Mouse (Mus musculus): ENCODE data around the gene Atp23. TPM values are rescaled to one million over a fixed set of nuclear protein-coding genes. Genes with fewer than 3 reads are reported as not detected.

The Atp23 gene
- 1 to 10 TPM; 3.8 to 3.9 TPM for total RNA-seq (2021)
- long read RNA-seq, experiment 1, transcript Atp23-202 (6 exons, 1,043 nt), result major isoform, 5 of 8 reads
- long read RNA-seq, experiment 1, partial matches to known transcripts, result 1 of 8 reads
- long read RNA-seq, experiment 1, other reads (novel, unspliced or antisense), result 2 of 8 reads
- long read RNA-seq, experiment 2, transcript Atp23-202 (6 exons, 1,043 nt), result major isoform, 7 of 8 reads
- long read RNA-seq, experiment 2, partial matches to known transcripts, result 0 of 8 reads
- long read RNA-seq, experiment 2, other reads (novel, unspliced or antisense), result 1 of 8 reads

DNA sequence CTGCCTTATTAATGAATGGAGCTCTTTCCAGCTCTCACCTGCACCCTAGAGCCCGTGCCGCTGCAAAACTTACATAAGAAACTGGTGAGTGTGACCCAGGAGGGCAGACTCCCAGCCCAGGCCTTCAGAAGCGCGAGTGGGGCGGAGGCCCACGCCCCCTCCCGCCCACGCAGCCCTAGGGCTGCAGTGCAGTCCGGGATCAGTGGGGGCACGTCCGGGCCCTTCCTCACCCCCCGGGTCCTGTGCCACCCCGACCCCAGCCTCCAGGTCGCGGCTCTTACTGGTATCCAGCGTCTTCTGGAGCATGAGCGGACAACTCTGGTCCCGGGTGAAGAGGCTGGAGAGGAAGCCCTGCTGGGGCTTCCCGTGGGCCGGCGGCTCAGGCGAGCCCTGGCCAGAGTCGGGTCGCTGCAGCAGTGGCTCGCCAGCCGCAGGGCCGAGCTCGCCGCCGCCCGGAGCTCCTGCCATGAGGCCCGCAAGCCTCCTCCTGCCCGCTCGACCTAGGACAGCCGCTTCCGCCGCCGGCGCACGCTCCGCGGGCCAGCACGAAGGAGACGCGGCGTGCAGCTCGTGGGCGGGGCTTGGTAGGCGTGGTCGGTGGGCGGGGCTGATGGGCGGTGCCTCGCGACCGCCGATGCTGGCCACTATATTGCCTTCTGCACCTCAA is at the start of gene Atp23:
Gene Atp23 (minus strand): TSS at position 535 of the 667 bp plus-strand sequence.
- intact Hi-C loops (cut with DNase I), result no loop called here
- peak; percentile 94 to 97 for DNase-seq

DNA sequence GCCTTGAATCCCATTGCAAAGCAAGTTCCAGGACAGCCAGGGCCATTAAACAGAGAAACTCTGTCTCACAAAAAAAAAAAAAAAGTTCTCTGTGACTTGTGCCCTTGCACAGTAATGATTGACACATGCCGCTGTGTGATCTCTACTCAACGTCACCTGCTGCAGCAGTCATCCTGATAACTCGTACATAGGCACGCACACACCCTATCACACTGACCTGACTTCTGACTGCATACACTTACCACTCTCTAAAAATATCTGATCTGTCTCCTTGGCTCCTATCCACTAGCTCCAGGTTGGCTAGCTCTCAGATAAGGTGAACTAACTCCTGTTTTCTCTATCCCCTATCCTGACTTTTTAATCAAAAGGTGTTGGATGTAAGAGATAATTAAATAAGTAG is 49.4 kb upstream of the Atp23 start:
- intact Hi-C loops (cut with DNase I), result no loop called here
- DNase-seq, result no peak

DNA sequence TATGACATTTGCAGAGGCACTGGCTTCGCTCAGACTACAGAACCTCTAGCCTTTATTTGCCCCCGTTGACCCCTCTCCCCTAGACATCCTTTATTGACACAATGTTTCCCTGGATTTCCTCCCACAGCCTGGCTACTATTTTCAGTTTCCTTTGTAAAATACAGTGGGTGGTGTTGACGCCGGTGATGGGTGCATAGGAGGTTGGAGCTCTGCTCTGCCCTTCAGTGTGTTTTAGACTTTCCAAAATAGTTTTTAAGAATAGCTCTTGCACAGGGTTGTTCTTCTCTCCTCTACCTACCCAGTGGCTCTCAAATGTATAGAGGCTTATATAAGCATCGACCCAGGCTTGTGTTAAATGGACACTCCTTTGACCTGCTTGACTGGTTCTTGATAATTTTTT is 48.7 kb upstream of the Atp23 start:
- no peak for DNase-seq

DNA sequence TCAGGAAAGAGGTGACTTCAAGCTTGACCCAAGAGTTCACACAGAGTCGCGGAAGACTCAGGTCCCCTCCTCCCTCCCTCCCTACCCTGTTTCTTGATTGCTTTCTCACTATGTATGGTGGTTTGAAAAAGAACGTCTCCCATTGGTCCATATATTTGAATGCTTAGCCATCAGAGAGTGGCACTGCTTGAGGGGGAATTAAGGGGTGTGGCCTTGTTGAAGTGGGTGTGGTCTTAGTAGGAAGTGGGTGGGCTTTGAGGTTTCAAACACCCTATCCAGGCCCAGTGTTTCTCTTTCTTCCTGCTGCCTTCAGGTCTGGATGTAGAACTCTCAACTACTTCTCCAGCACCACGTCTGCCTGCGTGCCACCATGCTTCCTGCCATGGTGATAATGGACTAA is 44.4 kb upstream of the Atp23 start:
- intact Hi-C loops (cut with DNase I), result no loop called here
- DNase-seq, result no peak

More for the DNA sequence above, 48.7 kb upstream of the Atp23 start:
- intact Hi-C loops (cut with DNase I), result no loop called here

DNA sequence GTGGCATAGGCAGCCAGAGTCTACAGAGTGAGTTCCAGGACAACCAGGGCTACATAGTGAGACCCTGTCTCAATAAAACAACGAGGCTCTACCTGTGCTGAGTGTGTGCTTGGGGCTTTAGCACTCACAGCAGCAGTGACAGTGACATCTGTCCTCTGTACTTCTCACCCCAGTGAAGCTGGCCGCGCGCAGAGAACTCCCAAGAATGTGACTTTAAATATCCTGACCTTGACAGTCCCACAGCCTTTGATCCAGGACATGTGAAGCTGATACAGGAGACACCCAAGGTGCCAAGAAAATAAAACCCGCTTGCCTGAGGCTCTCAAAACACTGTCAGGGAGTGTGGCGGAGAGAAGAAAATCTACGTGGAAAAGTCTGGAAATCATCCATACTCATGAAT is 39.8 kb upstream of the Atp23 start:
- intact Hi-C loops (cut with DNase I), result no loop called here
- DNase-seq, result peak in 1 of 2 experiments; percentile 29

DNA sequence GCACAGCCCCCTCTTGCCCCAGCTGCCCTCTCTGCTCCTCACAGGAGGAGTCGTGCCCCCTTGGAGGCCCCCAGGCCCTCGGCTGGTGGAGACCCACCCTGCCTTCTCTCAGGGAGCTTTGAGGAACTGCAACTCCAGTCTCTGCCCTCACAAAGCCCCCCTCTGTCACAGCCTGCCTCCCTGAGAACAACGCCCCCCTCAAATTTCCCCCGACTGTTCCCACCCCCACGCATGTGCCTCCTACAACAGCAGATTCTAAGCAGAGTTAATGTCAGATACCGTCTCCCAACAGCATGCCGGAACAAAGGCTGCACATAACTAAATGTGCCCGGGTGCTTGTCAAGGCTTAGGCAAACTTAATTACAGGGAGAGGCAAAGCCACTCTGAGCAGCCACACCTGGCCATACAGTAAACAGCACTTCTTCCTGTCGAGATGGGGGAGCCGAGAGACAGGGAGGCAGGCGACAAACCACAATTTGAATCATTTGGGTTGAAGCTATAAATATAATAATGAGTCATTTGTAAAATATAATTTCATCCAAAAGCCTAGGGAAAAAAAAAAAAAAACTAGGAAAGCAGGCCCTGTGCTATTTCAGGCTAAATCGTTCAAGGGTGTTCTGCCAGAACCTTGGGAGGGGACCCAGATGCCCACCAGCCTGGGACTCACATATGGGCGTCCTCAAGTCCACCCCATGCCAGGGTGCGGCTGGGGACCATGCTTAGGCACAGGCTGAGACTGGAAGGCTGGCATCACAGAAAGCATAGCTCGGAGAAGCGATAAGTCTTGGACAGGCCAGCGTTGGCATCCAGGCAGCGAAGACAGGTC is 34.6 kb upstream of the Atp23 start:
- DNase-seq, result no peak
- intact Hi-C loops (cut with DNase I), result no loop called here

DNA sequence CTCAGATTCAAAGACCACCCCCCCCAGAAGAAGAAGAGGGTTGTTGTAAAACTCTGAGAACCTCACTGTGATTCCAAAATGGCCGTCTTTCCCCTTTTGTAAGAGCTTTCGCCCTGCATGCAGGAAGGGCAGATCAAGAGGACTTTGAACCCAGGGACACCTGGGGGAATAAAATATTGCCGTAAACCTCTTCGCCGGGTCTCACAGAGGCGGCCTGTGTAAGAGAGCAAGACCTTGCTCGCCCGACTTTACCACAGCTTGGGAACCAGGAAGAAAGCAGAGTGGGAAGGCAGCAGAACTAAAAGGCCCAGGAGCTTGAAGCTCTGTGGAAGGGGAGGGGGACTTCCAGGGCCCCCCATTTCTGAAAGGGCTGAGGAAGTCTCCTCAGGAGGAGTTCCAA is 34.0 kb upstream of the Atp23 start:
- intact Hi-C loops (cut with DNase I), result no loop called here
- no peak for DNase-seq

DNA sequence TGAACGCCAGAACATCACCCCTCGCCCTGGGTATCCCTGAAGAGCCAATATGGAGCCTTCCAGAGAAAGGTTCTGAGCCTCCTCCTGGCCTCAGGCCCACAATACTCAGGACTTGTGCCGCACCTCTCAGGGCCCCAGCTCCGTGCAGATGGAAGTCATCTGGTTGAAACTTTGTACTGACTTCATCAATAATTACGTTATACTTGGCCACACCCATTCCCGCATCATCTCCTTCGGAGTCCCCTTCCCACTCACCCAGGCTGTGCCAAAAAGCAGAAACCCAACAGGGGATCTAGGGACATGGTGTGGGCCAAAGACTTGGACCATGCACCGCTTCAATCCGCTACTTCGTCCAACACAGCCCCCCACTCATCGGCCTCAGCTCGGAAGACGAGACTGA is 33.4 kb upstream of the Atp23 start:
- DNase-seq, result no peak
- intact Hi-C loops (cut with DNase I), result no loop called here

DNA sequence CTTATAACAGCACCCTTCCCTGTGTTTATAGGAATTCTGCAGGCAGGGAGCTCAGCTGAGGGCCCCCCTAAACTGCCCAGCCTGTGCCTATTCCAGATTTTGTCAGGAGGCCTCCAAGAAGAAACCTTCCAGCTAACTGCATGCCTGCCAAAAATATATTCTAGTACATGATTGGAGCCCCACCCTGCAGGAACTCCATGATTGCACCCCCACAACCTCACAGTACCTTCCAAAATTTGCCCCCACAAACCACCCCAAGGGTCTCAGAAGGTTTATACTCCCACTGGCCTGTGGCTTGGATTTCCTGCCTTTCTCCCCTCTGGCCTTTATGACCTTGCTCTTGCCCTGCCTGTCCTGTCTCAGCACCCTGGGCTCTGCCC is 30.6 kb upstream of the Atp23 start:
- DNase-seq, result peak in 1 of 2 experiments; percentile 30
- intact Hi-C loops (cut with DNase I), result no loop called here

DNA sequence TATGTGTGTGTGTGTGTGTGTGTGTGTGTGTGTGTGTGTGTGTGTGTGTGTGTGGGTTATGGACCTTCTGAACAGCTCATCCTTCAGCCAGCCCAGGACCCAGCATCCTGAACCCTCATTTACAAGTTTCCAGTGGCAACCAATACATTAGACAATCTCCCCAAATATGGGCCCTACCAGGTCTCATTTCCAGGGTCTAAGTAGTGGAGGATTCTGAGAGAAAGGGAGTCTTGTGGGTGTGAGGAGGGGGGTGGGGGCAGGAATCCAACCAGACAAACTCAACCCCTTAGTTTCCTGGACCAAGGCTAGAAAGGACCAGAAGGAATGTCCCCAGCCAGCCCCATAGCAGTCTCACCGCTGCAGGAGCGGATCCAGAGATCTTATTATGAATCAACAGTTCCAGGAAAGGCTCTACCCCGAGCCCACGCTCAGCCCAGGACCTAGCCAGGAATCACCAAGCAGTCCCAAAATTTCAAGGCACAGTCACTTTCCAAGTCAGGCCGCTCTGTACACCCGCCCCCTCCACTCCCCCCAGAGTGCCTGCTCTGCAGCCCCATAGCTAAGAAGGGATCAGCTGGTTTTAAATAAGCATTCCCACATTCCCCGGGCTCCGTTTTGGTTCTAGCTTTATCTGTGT is 30.1 kb upstream of the Atp23 start:
- DNase-seq, result peak; percentile 27 to 44
- intact Hi-C loops (cut with DNase I), result no loop called here

DNA sequence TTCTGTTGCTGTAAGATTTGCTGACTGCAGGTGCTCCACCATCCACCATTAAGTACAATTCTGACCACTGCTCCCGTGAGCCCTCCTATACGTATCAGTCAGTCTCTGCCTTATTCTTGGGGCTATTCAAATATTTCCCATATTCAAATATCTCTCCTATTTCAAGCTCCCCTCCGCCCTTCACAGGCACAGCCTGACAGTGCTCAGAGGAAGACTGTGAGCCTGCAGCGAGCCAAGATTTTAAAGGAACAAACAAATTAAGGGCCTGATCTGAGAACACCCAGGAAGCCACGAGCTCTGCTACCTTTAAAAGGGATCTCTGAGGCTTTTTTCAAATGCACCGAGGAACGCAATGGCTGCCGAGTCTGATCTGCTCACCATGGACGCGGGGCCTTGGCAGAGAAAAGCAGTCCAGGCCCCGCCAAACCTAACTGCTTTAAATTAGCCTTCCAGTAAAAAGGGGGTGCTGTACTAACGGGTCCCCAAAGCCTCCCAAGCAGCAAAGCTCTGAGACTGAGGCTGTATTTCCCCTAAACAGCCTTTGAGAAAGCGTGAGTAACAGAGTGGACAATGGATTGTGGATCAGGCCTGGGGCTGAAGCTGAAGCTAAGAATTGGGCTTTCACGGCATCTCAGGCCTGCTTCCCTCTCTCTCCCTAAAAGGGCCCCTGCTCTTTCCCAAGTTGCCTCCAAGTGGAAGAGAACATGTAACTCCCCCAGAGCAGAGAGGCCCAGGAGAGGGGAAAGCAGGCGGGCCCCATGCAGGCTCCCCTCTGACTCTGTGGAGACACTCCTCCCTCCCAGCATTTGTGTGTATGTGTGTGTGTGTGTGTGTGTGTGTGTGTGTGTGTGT is 29.3 kb upstream of the Atp23 start:
- peak; percentile 50 to 60 for DNase-seq
- intact Hi-C loops (cut with DNase I), result no loop called here

DNA sequence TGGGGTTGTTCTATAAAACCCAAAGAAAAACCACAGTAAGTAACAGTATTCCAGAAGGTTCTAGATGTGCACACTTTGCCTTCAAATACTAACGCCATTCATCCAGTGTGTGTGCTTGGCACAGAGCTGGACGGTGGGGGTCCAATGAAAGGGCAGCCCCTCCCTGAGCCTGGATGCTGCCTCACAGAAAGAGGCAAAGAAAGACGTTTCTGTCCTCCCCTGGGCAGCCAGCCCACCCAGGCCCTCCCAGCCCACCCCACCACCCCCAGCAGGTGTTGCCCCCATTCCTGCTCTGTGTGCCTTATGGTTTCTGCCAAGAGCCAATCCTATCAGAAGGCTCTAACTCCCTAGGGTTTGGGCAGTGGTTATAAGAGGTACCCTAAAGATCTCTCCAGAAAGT is 28.4 kb upstream of the Atp23 start:
- intact Hi-C loops (cut with DNase I), result no loop called here
- no peak for DNase-seq

DNA sequence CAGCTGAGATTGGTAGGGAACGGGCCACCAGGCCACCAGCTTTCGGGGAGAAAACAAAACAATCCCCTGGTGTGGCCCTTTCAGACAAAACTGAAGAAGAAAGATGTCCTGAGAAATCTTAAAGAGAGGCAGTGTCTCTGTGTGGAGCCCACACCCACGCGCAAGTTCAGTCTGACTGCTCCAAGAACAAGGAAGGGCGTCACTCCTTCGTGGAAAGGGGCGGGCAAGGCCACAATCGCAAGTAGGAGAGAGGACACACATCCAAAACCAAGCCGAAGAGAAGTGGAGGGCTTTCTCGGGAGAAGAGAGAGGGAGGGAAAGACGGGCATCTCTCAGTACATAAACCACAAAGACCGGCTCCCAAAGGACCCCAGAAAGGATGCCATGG is 27.7 kb upstream of the Atp23 start:
- intact Hi-C loops (cut with DNase I), result no loop called here
- DNase-seq, result peak in 1 of 2 experiments; percentile 68

DNA sequence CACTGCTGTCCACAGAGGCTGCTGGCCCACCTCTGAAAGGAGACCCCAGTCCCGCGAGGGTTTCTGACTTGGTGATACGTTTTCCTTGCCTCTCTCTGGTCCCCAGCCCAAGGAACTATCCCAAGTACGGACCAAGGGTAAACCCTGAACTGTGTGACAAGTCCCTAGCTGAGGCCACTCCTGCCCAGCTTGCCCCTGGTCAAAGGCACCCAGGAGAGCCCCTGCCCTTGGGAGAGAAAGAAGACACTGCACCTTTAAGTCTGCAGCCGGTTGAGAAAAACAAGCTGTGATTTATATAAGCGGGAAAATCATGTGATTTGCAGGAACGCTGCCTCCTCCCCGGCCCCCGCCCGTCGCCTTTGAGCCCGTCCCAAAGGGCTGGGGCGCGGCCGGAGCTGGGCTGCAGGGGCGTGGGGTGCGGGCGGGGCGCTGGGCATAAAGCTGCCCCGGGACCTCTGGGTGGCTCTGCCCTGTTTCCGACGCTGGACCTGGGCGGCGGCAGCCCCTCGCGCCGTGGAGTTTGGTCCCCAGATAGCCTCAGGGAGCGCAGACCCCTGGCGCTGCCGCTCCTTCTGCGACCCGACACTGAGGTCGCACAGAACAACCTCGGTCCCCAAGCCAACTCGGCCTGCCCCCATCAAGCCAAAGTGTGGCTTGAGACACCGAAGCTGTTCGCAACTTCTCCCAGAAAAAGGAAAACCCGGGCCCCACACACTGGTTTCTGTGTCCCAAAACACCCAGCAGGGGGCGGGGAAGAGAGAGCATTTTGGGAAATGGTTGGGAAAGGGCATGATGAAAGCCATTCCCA is 27.1 kb upstream of the Atp23 start:
- intact Hi-C loops (cut with DNase I), result no loop called here
- peak; percentile 88 to 90 for DNase-seq

DNA sequence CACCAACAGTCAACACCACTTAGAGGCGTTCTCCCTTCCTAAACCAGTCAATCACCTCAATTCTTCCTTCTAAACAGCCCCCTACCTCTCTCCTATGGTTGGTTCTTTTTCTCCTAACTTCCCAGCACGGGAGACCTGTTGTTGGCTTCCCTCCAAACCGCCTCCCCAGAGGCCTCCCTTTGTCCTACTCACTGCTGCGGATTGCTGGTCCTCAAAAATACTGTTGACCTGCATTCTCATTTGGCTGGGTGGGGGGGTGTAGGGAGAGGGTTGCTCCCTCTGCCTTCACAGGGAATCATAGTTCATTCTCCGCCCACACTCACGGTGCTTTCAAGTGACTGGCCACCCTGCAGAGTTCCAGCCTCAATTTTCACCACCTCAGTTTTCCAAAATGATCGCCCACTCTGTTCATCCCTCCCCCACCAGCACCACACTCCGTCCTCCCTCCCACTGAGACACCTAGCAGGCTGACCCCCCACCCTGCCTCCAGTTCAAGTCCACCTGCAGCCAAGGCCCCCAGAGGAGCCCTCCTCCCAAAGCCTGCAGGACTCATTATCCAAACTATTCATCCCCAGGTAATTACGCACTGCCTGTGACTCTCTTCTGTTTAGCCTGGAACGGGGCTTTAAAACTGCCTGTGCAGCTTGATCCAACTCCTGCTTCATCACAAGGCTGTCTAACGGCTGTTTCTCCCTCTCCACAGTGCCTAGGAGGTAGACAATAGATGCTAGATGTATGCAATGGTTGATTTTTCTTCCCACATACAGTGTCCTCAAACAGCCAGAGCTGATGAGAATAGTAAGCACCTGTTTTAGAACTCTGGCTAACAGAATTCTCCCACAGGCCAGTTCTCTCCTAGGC is 26.2 kb upstream of the Atp23 start:
- peak; percentile 51 to 58 for DNase-seq
- intact Hi-C loops (cut with DNase I), result loop anchor here (2.0 kb wide), 1 partner anchor 61 kb away; no protein-coding TSS in a partner anchor

DNA sequence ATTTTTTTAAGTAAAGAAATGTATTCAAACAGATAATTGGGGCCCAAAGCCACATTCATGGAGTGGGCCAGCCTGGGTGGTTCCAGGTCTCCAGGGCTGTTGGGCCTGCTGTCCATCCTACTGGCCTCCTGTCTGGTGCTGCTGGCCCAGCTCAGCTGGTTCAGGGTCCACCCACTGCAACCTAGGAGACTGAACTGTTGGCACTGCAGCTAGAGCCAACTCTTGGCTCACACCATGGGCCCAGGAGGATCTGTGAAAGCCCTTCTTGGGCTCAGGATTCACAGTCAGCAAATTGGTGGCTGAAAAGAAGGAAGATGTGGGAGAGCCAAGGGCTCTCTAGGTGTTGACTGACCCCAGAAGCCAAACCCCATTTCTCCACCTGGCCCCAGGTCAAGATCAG is 24.2 kb upstream of the Atp23 start:
- intact Hi-C loops (cut with DNase I), result no loop called here

DNA sequence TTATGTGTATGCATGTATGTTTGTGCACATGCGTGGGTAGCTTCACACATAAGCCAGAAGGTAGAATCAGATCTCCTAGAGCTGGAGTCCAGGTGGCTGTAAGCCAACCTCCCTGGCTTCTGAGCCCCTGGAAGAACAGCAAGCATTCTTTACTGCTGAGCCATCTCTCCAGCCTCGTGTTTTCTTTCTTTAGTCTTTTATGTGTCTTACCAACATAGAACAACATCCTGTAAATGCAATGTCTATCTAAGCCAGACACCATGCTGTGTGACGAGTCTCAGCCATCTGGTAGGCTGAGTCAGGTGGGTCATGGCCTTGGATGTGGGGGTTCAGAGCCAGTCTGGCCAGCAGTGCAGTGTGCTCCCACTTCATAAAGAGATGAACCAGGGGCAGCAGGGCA is 22.9 kb upstream of the Atp23 start:
- peak in 1 of 2 experiments; percentile 40 for DNase-seq
- intact Hi-C loops (cut with DNase I), result no loop called here

More for the DNA sequence above, 24.2 kb upstream of the Atp23 start:
- no peak for DNase-seq

DNA sequence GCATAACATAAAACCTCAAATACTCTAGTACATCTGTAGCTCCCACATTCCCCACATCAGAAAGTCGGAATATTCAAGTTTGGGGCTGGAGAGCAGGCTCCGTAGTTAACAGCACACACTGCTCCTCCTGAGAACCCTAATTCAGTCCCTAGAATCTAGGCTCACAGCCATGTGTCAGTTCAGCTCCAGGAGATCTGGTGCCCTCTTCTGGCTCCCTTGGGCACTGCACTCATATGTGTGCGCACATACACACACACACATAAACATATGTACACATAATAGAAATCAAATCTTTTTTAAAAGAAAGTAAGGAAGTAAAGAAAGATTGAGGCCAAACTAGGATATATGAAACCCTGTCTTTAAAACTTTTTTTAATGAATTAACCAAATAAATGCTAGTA is 19.1 kb upstream of the Atp23 start:
- no peak for DNase-seq
- intact Hi-C loops (cut with DNase I), result no loop called here

All from heart, postnatal 14 days (tissue).